Mouse (Mus musculus): Measurements from ENCODE around the gene Sh3bp2. TPM values are rescaled to one million over a fixed set of nuclear protein-coding genes. Genes with fewer than 3 reads are reported as not detected.
"Not testable (repeated sequence)": the region's sequence is repeated elsewhere in the genome, so short reads cannot be mapped to it uniquely, and the experiment has no call there.

Gene Sh3bp2
- polyA plus RNA-seq, 1 experiment = 10.2 TPM

DNA sequence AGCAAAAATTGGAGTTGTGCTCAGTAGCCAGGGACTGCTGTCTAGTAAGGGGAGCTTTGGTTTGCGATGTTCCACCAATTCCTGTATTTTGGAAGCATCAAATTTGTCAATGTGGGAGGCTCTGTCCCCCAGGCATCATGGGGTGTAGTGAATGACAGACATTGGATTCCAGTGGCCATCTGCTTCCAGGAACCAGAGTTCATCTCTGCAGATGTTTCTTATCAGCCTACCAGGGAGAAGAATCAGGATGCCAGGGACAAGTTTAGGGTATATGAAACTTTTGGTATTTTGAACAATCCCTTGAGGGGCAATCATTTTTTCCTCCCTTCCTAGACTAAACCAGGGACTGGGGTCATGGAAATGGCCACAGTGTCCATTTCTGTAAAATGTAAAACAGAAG lies 38.2 kb downstream of the Sh3bp2 start:
- no peaks in the 10 kb centered on the region for H3K79me2 ChIP-seq (ENCODE audit: control insufficient read depth, insufficient read depth)
- H3ac ChIP-seq (ENCODE audit: control insufficient read depth, insufficient read length, low read depth) = no peak overlapping the region
- H3K36me3 ChIP-seq (ENCODE audit: control insufficient read depth, insufficient read depth) = peaks cover 34% of the 10 kb centered on the region
- no peak overlapping the region for H3K4me3 ChIP-seq (ENCODE audit: insufficient read depth, poor library complexity, severe bottlenecking)
- H3K79me3 ChIP-seq (ENCODE audit: low read depth) = no peaks in the 10 kb centered on the region
- no peak for TF ChIP-seq USF1 (IDR thresholded peaks at IDR 0.05; ENCODE audit: low read depth)
- TF ChIP-seq FOSL1 (IDR thresholded peaks at IDR 0.05; ENCODE audit: insufficient read depth, low read length, poor library complexity, severe bottlenecking) = no peak
- no peak for TF ChIP-seq MAX (IDR thresholded peaks at IDR 0.05)
- TF ChIP-seq MYOG (IDR thresholded peaks at IDR 0.05; ENCODE audit: control insufficient read depth, extremely low read depth, insufficient read length) = no peak
- TF ChIP-seq CTCF (IDR thresholded peaks at IDR 0.05; ENCODE audit: control insufficient read depth, insufficient read depth, insufficient read length) = no peak
- no peak for TF ChIP-seq MYOD1 (IDR thresholded peaks at IDR 0.05; ENCODE audit: control insufficient read depth, insufficient read length, low read depth)
- TF ChIP-seq CEBPB (IDR thresholded peaks at IDR 0.05; ENCODE audit: low read depth) = no peak
- H3K27me3 ChIP-seq (ENCODE audit: control insufficient read depth, insufficient read depth, insufficient read length) = no peaks in the 10 kb centered on the region

DNA sequence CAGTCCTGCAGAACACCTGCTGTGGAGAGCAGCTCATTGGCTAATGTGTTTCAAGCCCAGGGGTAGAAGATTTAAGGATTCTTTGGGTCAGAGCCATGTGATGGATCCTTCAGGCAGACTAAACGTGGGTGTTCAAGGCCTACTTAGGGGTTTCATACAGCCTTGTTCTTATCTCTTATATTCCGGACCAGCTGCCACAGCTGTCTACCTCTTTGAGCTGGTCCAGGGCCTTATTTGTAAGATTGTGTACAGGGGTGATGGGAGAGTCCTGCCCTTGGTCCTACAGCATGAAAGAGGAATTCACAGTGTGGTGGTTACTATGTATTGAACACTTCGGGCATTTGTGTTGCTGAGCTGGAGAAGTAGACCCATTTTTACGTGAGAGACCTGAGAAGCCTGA lies 38.7 kb downstream of the Sh3bp2 start:
- H3ac ChIP-seq (ENCODE audit: control insufficient read depth, insufficient read length, low read depth) = no peak overlapping the region
- TF ChIP-seq MYOG (IDR thresholded peaks at IDR 0.05; ENCODE audit: control insufficient read depth, extremely low read depth, insufficient read length) (no peak), USF1 (IDR thresholded peaks at IDR 0.05; ENCODE audit: low read depth) (no peak), CTCF (IDR thresholded peaks at IDR 0.05; ENCODE audit: control insufficient read depth, insufficient read depth, insufficient read length) (no peak), MYOD1 (IDR thresholded peaks at IDR 0.05; ENCODE audit: control insufficient read depth, insufficient read length, low read depth) (no peak), MAX (IDR thresholded peaks at IDR 0.05) (no peak), FOSL1 (IDR thresholded peaks at IDR 0.05; ENCODE audit: insufficient read depth, low read length, poor library complexity, severe bottlenecking) (no peak), CEBPB (IDR thresholded peaks at IDR 0.05; ENCODE audit: low read depth) (no peak)
- H3K79me3 ChIP-seq (ENCODE audit: low read depth) = no peaks in the 10 kb centered on the region
- no peaks in the 10 kb centered on the region for H3K79me2 ChIP-seq (ENCODE audit: control insufficient read depth, insufficient read depth)
- no peaks in the 10 kb centered on the region for H3K27me3 ChIP-seq (ENCODE audit: control insufficient read depth, insufficient read depth, insufficient read length)
- no peak overlapping the region for H3K4me3 ChIP-seq (ENCODE audit: insufficient read depth, poor library complexity, severe bottlenecking)
- peaks cover 29% of the 10 kb centered on the region for H3K36me3 ChIP-seq (ENCODE audit: control insufficient read depth, insufficient read depth)

DNA sequence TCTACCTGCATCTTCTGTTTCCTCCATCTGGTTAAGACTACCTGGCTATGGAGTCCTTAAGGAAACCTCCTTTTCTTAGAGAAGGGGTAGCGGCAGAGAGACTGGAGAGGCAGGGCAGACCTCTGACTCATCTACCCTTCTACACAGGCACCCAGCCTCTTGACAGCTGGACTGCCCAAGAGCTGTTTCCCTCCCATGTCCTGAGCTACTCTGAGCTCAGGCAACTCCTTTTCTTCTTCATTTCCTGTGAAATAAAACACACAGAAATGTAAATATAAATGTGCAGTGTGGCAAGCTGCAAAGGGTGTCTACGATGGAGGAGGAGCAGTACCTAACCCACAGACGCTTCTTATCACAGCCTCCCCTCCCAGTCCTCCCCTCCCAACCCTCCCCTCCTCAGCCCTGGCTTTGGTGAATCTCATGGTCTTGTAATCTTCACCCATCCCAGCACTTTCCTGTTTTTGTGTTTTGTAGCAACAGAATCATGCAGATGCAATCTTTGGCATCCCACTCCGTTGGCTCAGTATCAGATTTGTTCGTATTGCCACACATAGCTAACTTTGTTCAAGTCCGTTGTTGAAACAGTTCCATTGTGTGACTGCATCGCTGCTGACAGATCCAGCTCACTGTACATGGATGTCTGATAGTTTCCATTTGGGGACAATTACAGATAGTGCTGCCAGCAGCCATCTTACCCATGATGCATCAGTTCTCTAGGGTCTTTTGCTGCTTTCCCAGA lies 40.1 kb downstream of the Sh3bp2 start:
- Histone ChIP-seq H3K27me3 (ENCODE audit: control insufficient read depth, insufficient read depth, insufficient read length) (no peaks in the 10 kb centered on the region), H3K4me3 (ENCODE audit: insufficient read depth, poor library complexity, severe bottlenecking) (no peak overlapping the region), H3K36me3 (ENCODE audit: control insufficient read depth, insufficient read depth) (peaks cover 21% of the 10 kb centered on the region), H3K79me2 (ENCODE audit: control insufficient read depth, insufficient read depth) (no peaks in the 10 kb centered on the region), H3ac (ENCODE audit: control insufficient read depth, insufficient read length, low read depth) (no peak overlapping the region), H3K79me3 (ENCODE audit: low read depth) (no peaks in the 10 kb centered on the region)
- TF ChIP-seq USF1 (IDR thresholded peaks at IDR 0.05; ENCODE audit: low read depth) = no peak
- no peak for TF ChIP-seq CTCF (IDR thresholded peaks at IDR 0.05; ENCODE audit: control insufficient read depth, insufficient read depth, insufficient read length)
- no peak for TF ChIP-seq MYOD1 (IDR thresholded peaks at IDR 0.05; ENCODE audit: control insufficient read depth, insufficient read length, low read depth)
- no peak for TF ChIP-seq MYOG (IDR thresholded peaks at IDR 0.05; ENCODE audit: control insufficient read depth, extremely low read depth, insufficient read length)

DNA sequence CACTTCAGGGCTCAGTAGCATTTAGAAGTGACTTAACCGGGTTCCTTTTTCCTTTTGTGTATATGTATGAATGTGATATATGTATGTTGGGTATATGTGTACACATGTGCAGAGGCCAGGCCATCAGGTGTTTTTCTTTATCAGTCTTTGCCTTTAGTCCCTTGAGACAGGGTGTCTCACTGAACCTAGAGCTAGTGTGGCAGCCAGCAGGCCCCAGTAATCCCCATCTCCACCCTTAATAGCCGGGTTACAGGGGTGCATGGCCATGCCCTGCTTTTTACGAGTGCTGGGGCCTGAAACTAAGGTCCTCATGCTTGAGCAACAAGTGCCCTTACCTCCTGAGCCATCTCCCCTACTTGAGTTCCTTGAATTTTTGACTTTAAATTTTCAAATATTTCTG lies 45.9 kb downstream of the Sh3bp2 start:
- H3K79me2 ChIP-seq (ENCODE audit: control insufficient read depth, insufficient read depth) = peaks cover 28% of the 10 kb centered on the region
- H3K27me3 ChIP-seq (ENCODE audit: control insufficient read depth, insufficient read depth, insufficient read length) = no peaks in the 10 kb centered on the region
- TF ChIP-seq USF1 (IDR thresholded peaks at IDR 0.05; ENCODE audit: low read depth) = no peak

DNA sequence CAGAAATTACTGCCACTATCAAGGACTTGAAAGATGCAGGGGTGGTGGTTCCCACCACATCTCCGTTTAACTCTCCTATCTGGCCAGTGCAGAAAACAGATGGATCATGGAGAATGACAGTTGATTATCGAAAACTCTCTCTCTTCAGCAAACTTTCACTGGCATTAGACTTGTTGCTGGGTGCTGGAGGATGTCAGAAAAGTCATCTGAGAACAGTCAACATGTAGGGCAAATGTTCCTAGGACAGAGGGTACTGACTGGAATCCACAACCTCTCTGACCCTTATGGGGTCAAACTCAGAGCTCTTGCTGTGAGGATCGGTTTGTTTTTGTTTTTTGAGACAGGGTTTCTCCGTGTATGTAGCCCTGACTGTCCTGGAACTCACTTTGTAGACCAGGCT lies 46.9 kb downstream of the Sh3bp2 start:
- Histone ChIP-seq H3K79me3 (ENCODE audit: low read depth) (peaks cover 34% of the 10 kb centered on the region), H3K79me2 (ENCODE audit: control insufficient read depth, insufficient read depth) (peaks cover 38% of the 10 kb centered on the region)
- not testable (repeated sequence) for H3K36me3 ChIP-seq (ENCODE audit: control insufficient read depth, insufficient read depth); H3K4me3 ChIP-seq (ENCODE audit: insufficient read depth, poor library complexity, severe bottlenecking); H3K27me3 ChIP-seq (ENCODE audit: control insufficient read depth, insufficient read depth, insufficient read length); H3ac ChIP-seq (ENCODE audit: control insufficient read depth, insufficient read length, low read depth)

More for the DNA sequence above, 45.9 kb downstream of the Sh3bp2 start:
- no peaks in the 10 kb centered on the region for H3K36me3 ChIP-seq (ENCODE audit: control insufficient read depth, insufficient read depth)
- peaks cover 24% of the 10 kb centered on the region for H3K79me3 ChIP-seq (ENCODE audit: low read depth)
- no peak overlapping the region for H3K4me3 ChIP-seq (ENCODE audit: insufficient read depth, poor library complexity, severe bottlenecking)
- H3ac ChIP-seq (ENCODE audit: control insufficient read depth, insufficient read length, low read depth) = no peak overlapping the region

GRCm38 (mm10) chr5:34573268-34574221 lies 47.9 kb downstream of the Sh3bp2 start, which contains the start of gene Add1:
Gene Add1, plus strand, starts transcription at chr5:34573664.
- H3ac ChIP-seq (ENCODE audit: control insufficient read depth, insufficient read length, low read depth) = peak within 1 kb of the TSS; percentile 80
- peaks cover 48% of the 10 kb centered on the region for H3K79me2 ChIP-seq (ENCODE audit: control insufficient read depth, insufficient read depth)
- peak within 1 kb of the TSS; percentile 68 for H3K4me3 ChIP-seq (ENCODE audit: insufficient read depth, poor library complexity, severe bottlenecking)
- peaks cover 42% of the 10 kb centered on the region for H3K79me3 ChIP-seq (ENCODE audit: low read depth)
- H3K27me3 ChIP-seq (ENCODE audit: control insufficient read depth, insufficient read depth, insufficient read length) = no peaks in the 10 kb centered on the region
- H3K36me3 ChIP-seq (ENCODE audit: control insufficient read depth, insufficient read depth) = no peaks in the 10 kb centered on the region
- TF ChIP-seq MYOG (IDR thresholded peaks at IDR 0.05; ENCODE audit: control insufficient read depth, extremely low read depth, insufficient read length) (no peak), CEBPB (IDR thresholded peaks at IDR 0.05; ENCODE audit: low read depth) (no peak), CTCF (IDR thresholded peaks at IDR 0.05; ENCODE audit: control insufficient read depth, insufficient read depth, insufficient read length) (no peak), USF1 (IDR thresholded peaks at IDR 0.05; ENCODE audit: low read depth) (no peak), MYOD1 (IDR thresholded peaks at IDR 0.05; ENCODE audit: control insufficient read depth, insufficient read length, low read depth) (no peak), MAX (IDR thresholded peaks at IDR 0.05) (no peak), FOSL1 (IDR thresholded peaks at IDR 0.05; ENCODE audit: insufficient read depth, low read length, poor library complexity, severe bottlenecking) (no peak)

Data from C2C12 (cell line).